Mouse (Mus musculus) heart, embryonic 13.5 days (tissue): ENCODE results near the gene Zfp260. TPM values are rescaled to one million over a fixed set of nuclear protein-coding genes. Genes with fewer than 3 reads are reported as not detected.
A peak's percentile ranks its signal among the peaks of the same experiment; 100 is the strongest.
"Not testable (repeated sequence)": the region's sequence is repeated elsewhere in the genome, so short reads cannot be mapped to it uniquely, and the experiment has no call there.

Experiments
- ATAC-seq: fragments of 200-750 bp; cut with Nextera tagmentation; 2 replicates; pipeline ENCODE4 v1.8.0; 2017; ENCODE audit warnings: moderate TSS enrichment; ENCODE audit not compliant: insufficient number of reproducible peaks, low FRiP score, low TSS enrichment; ENCODE audit errors: extremely low read depth
- H3K27ac ChIP-seq: fragments of 300-500 bp; sonication (generic); replicated peaks from 2 replicates; pipeline ENCODE4 v1.5.1; 2015; ENCODE audit warnings: moderate library complexity, mild to moderate bottlenecking, inconsistent platforms
- H3K27me3 ChIP-seq: fragments of 300-500 bp; sonication (generic); replicated peaks from 2 replicates; pipeline ENCODE4 v1.6.1; 2015; ENCODE audit warnings: mild to moderate bottlenecking, inconsistent platforms
- H3K36me3 ChIP-seq: fragments of 300-500 bp; sonication (generic); 2 replicates; pipeline ENCODE4 v1.6.1; 2015; ENCODE audit warnings: mild to moderate bottlenecking, inconsistent platforms
- H3K4me1 ChIP-seq: fragments of 300-500 bp; sonication (generic); 2 replicates; pipeline ENCODE4 v1.6.1; 2015; ENCODE audit warnings: inconsistent platforms
- H3K4me2 ChIP-seq: fragments of 300-500 bp; sonication (generic); 2 replicates; pipeline ENCODE4 v1.6.1; 2015; ENCODE audit warnings: inconsistent platforms, mild to moderate bottlenecking, moderate library complexity
- H3K4me3 ChIP-seq: fragments of 300-500 bp; sonication (generic); 2 replicates; pipeline ENCODE4 v1.5.1; 2015; ENCODE audit warnings: moderate library complexity, mild to moderate bottlenecking, inconsistent platforms
- H3K9ac ChIP-seq: fragments of 300-500 bp; sonication (generic); 2 replicates; pipeline ENCODE4 v1.6.1; 2015; ENCODE audit warnings: inconsistent platforms, mild to moderate bottlenecking, moderate library complexity
- H3K9me3 ChIP-seq: fragments of 300-500 bp; sonication (generic); 2 replicates; pipeline ENCODE4 v1.6.1; 2016; ENCODE audit warnings: inconsistent platforms
- WGBS: fragments of 180-500 bp; shearing (Covaris S2); methylation state at CpG from one replicate; pipeline ENCODE4 v1.1.7; 2015; ENCODE audit warnings: mixed read lengths; 5-methylcytosine and 5-hydroxymethylcytosine counted together
- polyA plus RNA-seq: library from polyadenylated mRNA; unstranded; fragments of >200 nt; fragmentation: Nextera tagmentation; extraction: Ambion mirVana; gene quantifications from 2 replicates; pipeline ENCODE4 v1.2.1, GENCODE M21; 2015

Zfp260 gene
- polyA plus RNA-seq, 1 experiment from 2014 or later, result 70.2 TPM

DNA sequence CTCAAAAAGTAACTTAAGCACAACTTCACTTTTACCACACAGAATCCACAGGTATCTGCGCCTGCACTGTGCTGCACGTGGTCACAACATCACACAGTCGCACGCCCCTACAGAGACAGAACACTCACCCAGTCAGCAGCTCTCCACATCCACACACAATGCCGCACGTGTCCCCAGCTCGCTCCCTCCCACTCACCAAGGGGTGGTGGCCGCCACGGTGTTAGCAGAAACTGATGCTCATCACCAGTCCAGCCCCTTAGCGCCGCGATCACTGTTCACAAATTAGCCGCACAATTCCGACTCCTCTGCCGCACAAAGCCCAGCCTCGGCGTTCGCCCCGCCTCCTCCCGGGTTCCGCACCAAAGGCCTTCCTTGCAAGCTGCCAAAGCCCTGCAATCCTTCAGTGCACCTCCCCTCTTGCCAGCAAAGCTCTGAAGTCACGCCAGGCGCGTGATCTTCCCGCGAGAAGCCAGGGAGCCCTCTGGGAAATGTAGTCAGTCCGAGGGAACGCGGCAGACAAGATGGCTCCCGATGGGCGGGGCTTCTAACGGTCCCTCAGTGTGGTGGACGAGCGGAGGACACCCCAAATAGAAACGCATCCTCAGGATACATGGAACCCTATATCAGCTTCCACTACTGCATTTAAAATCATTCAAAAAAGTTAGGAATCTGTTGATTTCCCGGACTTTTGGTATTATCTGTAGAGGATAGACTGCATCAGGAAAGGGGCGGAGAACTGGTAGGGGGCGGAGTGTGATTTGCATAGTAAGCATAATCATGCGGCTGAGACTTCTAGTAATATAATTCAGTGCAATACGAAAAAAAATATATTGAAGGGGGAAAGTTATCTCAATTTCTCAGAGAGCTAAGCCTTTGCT lies 4.2 kb upstream of the Zfp260 start, which contains the start of the genes Gm26920 and Zfp566:
Gene Gm26920, minus strand, starts transcription at position 319 of the 878 bp plus-strand sequence.
Gene Zfp566, minus strand, starts transcription at position 436 of the 878 bp plus-strand sequence.
- peak within 1 kb of the TSS; percentile 81 for H3K27ac ChIP-seq
- WGBS, result 0% methylated on average over 40 of the region's 40 CpGs
- H3K27me3 ChIP-seq, result no peaks in the 10 kb centered on the region
- peaks cover 18% of the 10 kb centered on the region for H3K36me3 ChIP-seq
- H3K4me3 ChIP-seq, result peak within 1 kb of the TSS; percentile 72
- H3K9me3 ChIP-seq, result no peaks in the 10 kb centered on the region
- peak within 1 kb of the TSS; percentile 88 for H3K9ac ChIP-seq
- peak within 1 kb of the TSS; percentile 82 for H3K4me2 ChIP-seq
- peak; percentile 88 for ATAC-seq
- H3K4me1 ChIP-seq, result peaks cover 26% of the 10 kb centered on the region

GRCm38 (mm10) chr7:30090970-30091585 lies 3.5 kb upstream of the Zfp260 start:
- H3K9me3 ChIP-seq, result no peaks in the 10 kb centered on the region
- H3K4me2 ChIP-seq, result peak overlapping the region; percentile 80
- ATAC-seq, result no peak
- WGBS, result 7% methylated on average over 9 of the region's 9 CpGs
- peak overlapping the region; percentile 72 for H3K9ac ChIP-seq
- H3K4me3 ChIP-seq, result peak overlapping the region; percentile 72
- no peaks in the 10 kb centered on the region for H3K27me3 ChIP-seq
- H3K4me1 ChIP-seq, result peaks cover 29% of the 10 kb centered on the region
- peaks cover 10% of the 10 kb centered on the region for H3K36me3 ChIP-seq
- H3K27ac ChIP-seq, result peak overlapping the region; percentile 81

- H3K9me3 ChIP-seq, result no peaks in the 10 kb centered on the region
- peaks cover 42% of the 10 kb centered on the region for H3K4me1 ChIP-seq
- H3K4me2 ChIP-seq, result no peak overlapping the region
- no peaks in the 10 kb centered on the region for H3K27me3 ChIP-seq
- no peak overlapping the region for H3K9ac ChIP-seq
- WGBS, result 78% methylated on average over 9 of the region's 9 CpGs
- no peak overlapping the region for H3K27ac ChIP-seq
- ATAC-seq, result no peak
- no peak overlapping the region for H3K4me3 ChIP-seq
- H3K36me3 ChIP-seq, result peaks cover 9% of the 10 kb centered on the region; the same call in 1 of the 2 replicates
Observed at GRCm38 (mm10) chr7:30092666-30093065, 1.9 kb upstream of the Zfp260 start.

- H3K4me2 ChIP-seq, result peak overlapping the region; percentile 88
- peaks cover 45% of the 10 kb centered on the region for H3K4me1 ChIP-seq
- peak overlapping the region; percentile 97; the same call in 1 of the 2 replicates for H3K27ac ChIP-seq
- no peak for ATAC-seq
- H3K27me3 ChIP-seq, result no peaks in the 10 kb centered on the region
- peaks cover 19% of the 10 kb centered on the region for H3K36me3 ChIP-seq
- WGBS, result 59% methylated on average over 6 of the region's 6 CpGs
- peak overlapping the region; percentile 77 for H3K4me3 ChIP-seq
- peak overlapping the region; percentile 96 for H3K9ac ChIP-seq
- no peaks in the 10 kb centered on the region for H3K9me3 ChIP-seq
Observed at GRCm38 (mm10) chr7:30093918-30094415, 610 bp upstream of the Zfp260 start.

- Histone ChIP-seq H3K27ac (peak overlapping the region; percentile 97), H3K9me3 (no peaks in the 10 kb centered on the region), H3K4me3 (peak overlapping the region; percentile 77), H3K36me3 (peaks cover 36% of the 10 kb centered on the region), H3K27me3 (no peaks in the 10 kb centered on the region), H3K4me1 (peaks cover 37% of the 10 kb centered on the region), H3K4me2 (peak overlapping the region; percentile 88), H3K9ac (peak overlapping the region; percentile 96)
- no peak for ATAC-seq
- 14% methylated on average over 5 of the region's 5 CpGs for WGBS
Observed at GRCm38 (mm10) chr7:30095551-30096125, 1.1 kb downstream of the Zfp260 start.

DNA sequence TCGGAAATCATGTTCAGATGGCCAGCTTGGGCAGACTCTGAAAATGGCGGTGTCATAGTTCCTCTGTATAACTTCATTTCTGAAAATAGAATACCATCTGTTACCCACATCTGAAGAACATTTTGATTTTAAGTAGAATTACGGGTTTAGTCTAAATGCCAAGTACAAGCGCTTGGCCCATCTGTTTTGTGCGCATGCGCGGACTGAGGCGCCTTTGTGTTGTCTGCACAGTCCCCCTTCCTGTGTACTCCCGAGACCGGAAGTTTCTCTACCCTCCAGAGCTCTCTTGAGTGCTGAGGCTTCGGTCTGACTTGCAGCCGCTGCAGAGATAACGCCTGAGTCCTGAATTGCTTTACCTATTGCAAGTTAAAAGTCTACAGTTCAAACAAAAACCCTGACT lies 4.7 kb downstream of the Zfp260 start:
- H3K4me3 ChIP-seq, result no peak overlapping the region
- no peak overlapping the region for H3K27ac ChIP-seq
- H3K9me3 ChIP-seq, result peaks cover 17% of the 10 kb centered on the region
- H3K27me3 ChIP-seq, result no peaks in the 10 kb centered on the region
- no peak for ATAC-seq
- 85% methylated on average over 13 of the region's 13 CpGs for WGBS
- H3K4me1 ChIP-seq, result peaks cover 28% of the 10 kb centered on the region
- no peak overlapping the region for H3K9ac ChIP-seq
- H3K36me3 ChIP-seq, result peaks cover 70% of the 10 kb centered on the region
- no peak overlapping the region for H3K4me2 ChIP-seq

- no peaks in the 10 kb centered on the region for H3K27me3 ChIP-seq
- peaks cover 13% of the 10 kb centered on the region for H3K4me1 ChIP-seq
- no peak overlapping the region for H3K4me3 ChIP-seq
- H3K36me3 ChIP-seq, result peaks cover 12% of the 10 kb centered on the region; the same call in 1 of the 2 replicates
- no peak overlapping the region for H3K27ac ChIP-seq
- 91% methylated on average over 5 of the region's 5 CpGs for WGBS
- no peak overlapping the region for H3K9ac ChIP-seq
- H3K9me3 ChIP-seq, result peaks cover 16% of the 10 kb centered on the region
- ATAC-seq, result no peak
- no peak overlapping the region for H3K4me2 ChIP-seq
Observed at GRCm38 (mm10) chr7:30116076-30116475, 21.5 kb downstream of the Zfp260 start.

- H3K27me3 ChIP-seq, ATAC-seq, H3K27ac ChIP-seq, H3K9ac ChIP-seq, H3K4me2 ChIP-seq, H3K4me3 ChIP-seq: not testable (repeated sequence)
- Histone ChIP-seq H3K9me3 (peaks cover 16% of the 10 kb centered on the region), H3K4me1 (peaks cover 10% of the 10 kb centered on the region), H3K36me3 (peaks cover 12% of the 10 kb centered on the region; the same call in 1 of the 2 replicates)
- 94% methylated on average over 12 of the region's 12 CpGs for WGBS
Observed at GRCm38 (mm10) chr7:30117935-30118334, 23.4 kb downstream of the Zfp260 start.

GRCm38 (mm10) chr7:30121308-30122187 lies 27.0 kb downstream of the Zfp260 start, which contains the start of gene Zfp382:
Gene Zfp382, plus strand, starts transcription at chr7:30121942.
- Histone ChIP-seq H3K9me3 (no peaks in the 10 kb centered on the region), H3K36me3 (peaks cover 15% of the 10 kb centered on the region), H3K4me1 (peaks cover 12% of the 10 kb centered on the region), H3K27me3 (no peaks in the 10 kb centered on the region), H3K4me3 (peak within 1 kb of the TSS; percentile 85), H3K27ac (peak within 1 kb of the TSS; percentile 90), H3K4me2 (peak within 1 kb of the TSS; percentile 86), H3K9ac (peak within 1 kb of the TSS; percentile 93)
- ATAC-seq, result peak; percentile 93
- WGBS, result 1% methylated on average over 61 of the region's 61 CpGs

GRCm38 (mm10) chr7:30122188-30122530 lies 27.6 kb downstream of the Zfp260 start:
- Histone ChIP-seq H3K27me3 (no peaks in the 10 kb centered on the region), H3K27ac (peak overlapping the region; percentile 90), H3K4me1 (peaks cover 12% of the 10 kb centered on the region), H3K9me3 (no peaks in the 10 kb centered on the region), H3K4me3 (peak overlapping the region; percentile 85), H3K9ac (peak overlapping the region; percentile 93), H3K4me2 (peak overlapping the region; percentile 86), H3K36me3 (peaks cover 21% of the 10 kb centered on the region)
- 5% methylated on average over 15 of the region's 15 CpGs for WGBS
- no peak for ATAC-seq
